Mouse (Mus musculus) CH12.LX (cell line): ENCODE results near the gene Foxp1.

Experiments
- CHD2 ChIP-seq: IDR thresholded peaks from 2 replicates; pipeline ENCODE4 v1.6.1; 2011; ENCODE audit warnings: low read length, improper control_type of control experiment
- CTCF ChIP-seq, 2 experiments: IDR thresholded peaks in 1 of 2; conservative IDR thresholded peaks in 1 of 2; 2 replicates each; pipeline ENCODE4 v1.5.1; 2011 to 2012; ENCODE audit warnings: low read depth in 2 of 2, low read length in 2 of 2, improper control_type of control experiment in 1 of 2, inconsistent platforms in 1 of 2, mild to moderate bottlenecking in 1 of 2, moderate library complexity in 1 of 2
- E2F4 ChIP-seq: IDR thresholded peaks from 2 replicates; pipeline ENCODE4 v1.6.1; 2011; ENCODE audit warnings: low read depth, low read length, improper control_type of control experiment; ENCODE audit not compliant: insufficient replicate concordance
- ELF1 ChIP-seq: IDR thresholded peaks from 2 replicates; pipeline ENCODE4 v1.6.1; 2014; ENCODE audit warnings: low read depth, mild to moderate bottlenecking, inconsistent platforms, low read length, improper control_type of control experiment
- MAFK ChIP-seq: IDR thresholded peaks from 2 replicates; pipeline ENCODE4 v1.6.1; 2011; ENCODE audit warnings: low read length, improper control_type of control experiment; ENCODE audit not compliant: insufficient replicate concordance
- MXI1 ChIP-seq: IDR thresholded peaks from 2 replicates; pipeline ENCODE4 v1.6.1; 2011; ENCODE audit warnings: mild to moderate bottlenecking, low read depth, low read length, improper control_type of control experiment
- POLR2A ChIP-seq: IDR thresholded peaks from 2 replicates; pipeline ENCODE4 v1.6.1; 2011; ENCODE audit warnings: low read depth, mild to moderate bottlenecking, improper control_type of control experiment, low read length

DNA sequence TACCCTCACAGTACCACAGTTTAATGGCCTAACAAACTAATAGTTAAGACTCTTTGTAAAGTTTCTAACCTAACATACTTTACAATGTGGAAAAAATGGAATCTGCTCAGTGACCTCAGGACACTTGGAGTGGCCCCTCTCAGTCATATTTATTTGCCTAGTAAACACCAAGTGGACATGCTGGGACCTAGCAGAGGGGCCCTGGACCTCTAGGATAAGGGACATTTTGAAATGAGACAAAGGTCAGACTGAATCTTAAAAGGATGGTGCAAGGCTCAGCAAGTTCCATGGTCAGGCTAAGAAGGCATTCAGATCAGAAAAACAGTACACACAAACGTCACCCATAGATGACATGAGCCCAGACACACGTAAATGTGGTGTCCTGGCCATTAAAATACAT lies 483.5 kb downstream of the Foxp1 start:
- no peak for TF ChIP-seq CTCF (conservative IDR thresholded peaks at IDR 0.05 in 1 of 2, IDR thresholded peaks at IDR 0.05 in 1 of 2; ENCODE audit: low read depth in 2 of 2, low read length in 2 of 2)
- TF ChIP-seq CHD2, result no peak
- TF ChIP-seq MAFK, result no peak
- no peak for TF ChIP-seq ELF1
- no peak for TF ChIP-seq POLR2A
- no peak for TF ChIP-seq MXI1
- TF ChIP-seq E2F4, result no peak
